Mouse (Mus musculus) lung, embryonic 15.5 days (tissue): ENCODE results near the gene Gm20662. TPM values are rescaled to one million over a fixed set of nuclear protein-coding genes. Genes with fewer than 3 reads are reported as not detected.

Experiments
- ATAC-seq: fragments of 200-750 bp; cut with Nextera tagmentation; 2 replicates; pipeline ENCODE4 v1.8.0; 2017; ENCODE audit warnings: moderate number of reproducible peaks, borderline replicate concordance; ENCODE audit not compliant: low FRiP score, low TSS enrichment; ENCODE audit errors: extremely low read depth
- H3K27ac ChIP-seq: fragments of 300-500 bp; sonication (generic); 2 replicates; pipeline ENCODE4 v1.5.1; 2015; ENCODE audit warnings: moderate library complexity, mild to moderate bottlenecking, inconsistent platforms
- H3K27me3 ChIP-seq: fragments of 300-500 bp; sonication (generic); 2 replicates; pipeline ENCODE4 v1.6.1; 2015; ENCODE audit warnings: inconsistent platforms
- H3K36me3 ChIP-seq: fragments of 300-500 bp; sonication (generic); 2 replicates; pipeline ENCODE4 v1.6.1; 2015; ENCODE audit warnings: inconsistent platforms
- H3K4me1 ChIP-seq: fragments of 300-500 bp; sonication (generic); 2 replicates; pipeline ENCODE4 v1.6.1; 2015; ENCODE audit warnings: inconsistent platforms
- H3K4me2 ChIP-seq: fragments of 300-500 bp; sonication (generic); 2 replicates; pipeline ENCODE4 v1.6.1; 2015; ENCODE audit warnings: inconsistent platforms, mild to moderate bottlenecking, moderate library complexity
- H3K4me3 ChIP-seq: fragments of 300-500 bp; sonication (generic); 2 replicates; pipeline ENCODE4 v1.5.1; 2015; ENCODE audit warnings: mild to moderate bottlenecking, inconsistent platforms
- H3K9ac ChIP-seq: fragments of 300-500 bp; sonication (generic); 2 replicates; pipeline ENCODE4 v1.6.1; 2015; ENCODE audit warnings: inconsistent platforms
- H3K9me3 ChIP-seq: fragments of 300-500 bp; sonication (generic); 2 replicates; pipeline ENCODE4 v1.6.1; 2016; ENCODE audit warnings: inconsistent platforms
- WGBS: fragments of 180-500 bp; shearing (Covaris S2); methylation state at CpG from one replicate; pipeline ENCODE4 v1.1.7; 2015; 5-methylcytosine and 5-hydroxymethylcytosine counted together
- polyA plus RNA-seq: library from polyadenylated mRNA; unstranded; fragments of >200 nt; fragmentation: Nextera tagmentation; extraction: Ambion mirVana; gene quantifications from 2 replicates; pipeline ENCODE4 v1.2.1, GENCODE M21; 2015

Gene Gm20662
- polyA plus RNA-seq, 1 experiment from 2014 or later: 0.72 TPM

- Histone ChIP-seq H3K4me2 (no peak overlapping the region), H3K9me3 (no peaks in the 10 kb centered on the region), H3K4me1 (peaks cover 36% of the 10 kb centered on the region), H3K36me3 (peaks cover 27% of the 10 kb centered on the region), H3K27ac (no peak overlapping the region), H3K9ac (no peak overlapping the region), H3K4me3 (no peak overlapping the region), H3K27me3 (no peaks in the 10 kb centered on the region)
- no peak for ATAC-seq
- WGBS: 79% methylated on average over 4 of the region's 4 CpGs
Observed at GRCm38 (mm10) chr9:108051931-108052220, 55.7 kb downstream of the Gm20662 start.

GRCm38 (mm10) chr9:108052411-108052810 lies 56.3 kb downstream of the Gm20662 start:
- ATAC-seq: no peak
- H3K27me3 ChIP-seq: no peaks in the 10 kb centered on the region
- no peak overlapping the region for H3K9ac ChIP-seq
- 65% methylated on average over 7 of the region's 7 CpGs for WGBS
- no peak overlapping the region for H3K27ac ChIP-seq
- H3K36me3 ChIP-seq: peaks cover 30% of the 10 kb centered on the region
- H3K4me2 ChIP-seq: no peak overlapping the region
- H3K4me1 ChIP-seq: peaks cover 36% of the 10 kb centered on the region
- no peak overlapping the region for H3K4me3 ChIP-seq
- H3K9me3 ChIP-seq: no peaks in the 10 kb centered on the region

DNA sequence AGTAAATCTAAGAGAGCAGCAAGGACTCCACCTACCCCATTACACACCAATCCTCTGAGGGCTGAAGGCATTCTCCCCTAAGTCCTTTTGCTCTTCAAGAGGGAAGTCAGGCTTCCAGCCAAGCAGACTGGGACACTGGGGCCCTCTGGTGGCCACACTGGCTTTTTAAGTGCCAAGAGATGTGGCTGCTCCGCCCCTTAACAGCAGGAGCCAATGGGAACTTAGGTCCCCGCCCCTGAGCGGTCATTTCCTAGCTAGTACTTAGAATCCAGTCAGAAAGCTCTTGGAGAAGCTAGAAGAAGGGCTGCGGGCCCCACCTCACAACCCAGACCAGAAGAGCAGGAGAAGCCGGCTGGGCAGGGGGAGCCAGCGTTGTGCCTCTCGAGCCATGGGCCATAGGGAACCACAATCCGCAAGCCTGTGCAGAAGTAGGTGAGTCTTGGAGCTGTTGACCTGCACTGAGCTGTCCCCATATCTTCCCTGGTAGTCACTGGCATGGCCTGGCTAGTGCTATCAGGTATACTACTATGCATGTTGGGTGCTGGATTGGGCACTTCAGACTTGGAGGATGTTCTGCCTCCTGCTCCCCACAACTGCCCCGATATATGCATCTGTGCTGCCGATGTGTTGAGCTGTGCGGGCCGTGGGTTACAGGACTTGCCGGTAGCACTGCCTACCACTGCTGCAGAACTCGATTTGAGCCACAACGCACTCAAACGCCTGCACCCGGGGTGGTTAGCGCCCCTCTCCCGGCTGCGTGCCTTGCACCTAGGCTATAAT lies 56.9 kb downstream of the Gm20662 start, which contains the start of gene Amigo3:
Amigo3 (plus strand) TSS at position 275 of the 780 bp plus-strand sequence.
- peak within 1 kb of the TSS; percentile 5; the same call in 1 of the 2 replicates for H3K27ac ChIP-seq
- peaks cover 32% of the 10 kb centered on the region for H3K36me3 ChIP-seq
- WGBS: 52% methylated on average over 20 of the region's 20 CpGs
- 0 out of 2 replicates have a peak within 1 kb of the TSS, but pooled peaks have one; percentile 1 for H3K9ac ChIP-seq
- H3K4me1 ChIP-seq: peaks cover 30% of the 10 kb centered on the region
- H3K4me2 ChIP-seq: peak within 1 kb of the TSS; percentile 37
- ATAC-seq: peak; percentile 60
- no peak within 1 kb of the TSS for H3K4me3 ChIP-seq
- H3K9me3 ChIP-seq: no peaks in the 10 kb centered on the region
- H3K27me3 ChIP-seq: no peaks in the 10 kb centered on the region

DNA sequence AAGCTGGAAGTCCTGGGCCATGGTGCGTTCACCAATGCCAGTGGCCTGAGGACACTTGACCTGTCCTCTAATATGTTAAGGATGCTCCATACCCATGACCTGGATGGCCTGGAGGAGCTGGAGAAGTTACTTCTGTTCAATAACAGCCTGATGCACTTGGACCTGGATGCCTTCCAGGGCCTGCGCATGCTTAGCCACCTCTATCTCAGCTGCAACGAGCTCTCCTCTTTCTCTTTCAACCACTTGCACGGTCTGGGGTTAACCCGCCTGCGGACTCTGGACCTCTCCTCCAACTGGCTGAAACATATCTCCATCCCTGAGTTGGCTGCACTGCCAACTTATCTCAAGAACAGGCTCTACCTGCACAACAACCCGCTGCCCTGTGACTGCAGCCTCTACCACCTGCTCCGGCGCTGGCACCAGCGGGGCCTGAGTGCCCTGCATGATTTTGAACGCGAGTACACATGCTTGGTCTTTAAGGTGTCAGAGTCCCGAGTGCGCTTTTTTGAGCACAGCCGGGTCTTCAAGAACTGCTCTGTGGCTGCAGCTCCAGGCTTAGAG lies 57.6 kb downstream of the Gm20662 start:
- WGBS: 82% methylated on average over 15 of the region's 15 CpGs
- H3K9ac ChIP-seq: no peak overlapping the region
- H3K4me3 ChIP-seq: no peak overlapping the region
- H3K27me3 ChIP-seq: no peaks in the 10 kb centered on the region
- H3K4me1 ChIP-seq: peaks cover 24% of the 10 kb centered on the region
- no peaks in the 10 kb centered on the region for H3K9me3 ChIP-seq
- H3K27ac ChIP-seq: peak overlapping the region; percentile 5; the same call in 1 of the 2 replicates
- peaks cover 35% of the 10 kb centered on the region for H3K36me3 ChIP-seq
- H3K4me2 ChIP-seq: peak overlapping the region; percentile 37; the same call in 1 of the 2 replicates
- ATAC-seq: no peak

DNA sequence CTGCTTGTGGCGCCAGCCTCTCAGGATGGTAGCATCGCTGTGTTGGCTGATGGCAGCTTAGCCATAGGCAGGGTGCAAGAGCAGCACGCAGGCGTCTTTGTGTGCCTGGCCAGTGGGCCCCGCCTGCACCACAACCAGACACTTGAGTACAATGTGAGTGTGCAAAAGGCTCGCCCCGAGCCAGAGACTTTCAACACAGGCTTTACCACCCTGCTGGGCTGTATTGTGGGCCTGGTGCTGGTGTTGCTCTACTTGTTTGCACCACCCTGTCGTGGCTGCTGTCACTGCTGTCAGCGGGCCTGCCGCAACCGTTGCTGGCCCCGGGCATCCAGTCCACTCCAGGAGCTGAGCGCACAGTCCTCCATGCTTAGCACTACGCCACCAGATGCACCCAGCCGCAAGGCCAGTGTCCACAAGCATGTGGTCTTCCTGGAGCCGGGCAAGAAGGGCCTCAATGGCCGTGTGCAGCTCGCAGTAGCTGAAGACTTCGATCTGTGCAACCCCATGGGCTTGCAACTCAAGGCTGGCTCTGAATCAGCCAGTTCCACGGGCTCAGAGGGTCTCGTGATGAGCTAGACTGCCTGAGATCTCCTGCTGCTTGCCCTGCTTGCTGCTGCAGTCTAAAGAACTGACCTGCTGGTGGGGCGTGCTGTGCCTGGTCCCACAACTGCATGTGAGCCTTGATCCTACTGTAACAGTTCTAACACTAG lies 58.3 kb downstream of the Gm20662 start:
- Histone ChIP-seq H3K9ac (no peak overlapping the region), H3K36me3 (peaks cover 39% of the 10 kb centered on the region), H3K4me3 (no peak overlapping the region), H3K4me1 (peaks cover 24% of the 10 kb centered on the region), H3K27me3 (no peaks in the 10 kb centered on the region), H3K9me3 (no peaks in the 10 kb centered on the region), H3K27ac (no peak overlapping the region), H3K4me2 (no peak overlapping the region)
- 87% methylated on average over 22 of the region's 22 CpGs for WGBS
- no peak for ATAC-seq

DNA sequence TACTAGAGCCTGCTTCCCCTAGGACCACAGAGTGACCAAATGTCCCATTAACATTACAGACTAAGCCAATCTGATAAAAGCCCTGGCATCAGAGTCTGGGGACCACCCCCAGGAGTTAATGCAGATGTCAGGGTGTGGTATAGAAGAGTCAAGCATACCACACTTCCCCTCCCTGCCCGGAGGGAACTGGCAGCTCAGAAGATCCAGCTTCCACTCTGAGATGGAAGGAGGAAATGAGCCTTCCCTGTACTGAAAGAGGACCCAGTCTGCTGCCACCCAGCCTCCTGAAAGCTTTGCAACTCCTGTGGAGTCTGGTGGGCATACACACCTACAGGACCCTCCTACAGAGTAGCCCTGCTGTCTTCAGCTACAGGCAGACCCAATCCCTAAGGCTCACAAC lies 58.9 kb downstream of the Gm20662 start:
- no peaks in the 10 kb centered on the region for H3K27me3 ChIP-seq
- 71% methylated on average over 1 of the region's 1 CpGs for WGBS
- no peak overlapping the region for H3K9ac ChIP-seq
- peaks cover 18% of the 10 kb centered on the region for H3K4me1 ChIP-seq
- no peak overlapping the region for H3K4me2 ChIP-seq
- no peak overlapping the region for H3K4me3 ChIP-seq
- no peak overlapping the region for H3K27ac ChIP-seq
- ATAC-seq: no peak
- H3K9me3 ChIP-seq: no peaks in the 10 kb centered on the region
- peaks cover 39% of the 10 kb centered on the region for H3K36me3 ChIP-seq

DNA sequence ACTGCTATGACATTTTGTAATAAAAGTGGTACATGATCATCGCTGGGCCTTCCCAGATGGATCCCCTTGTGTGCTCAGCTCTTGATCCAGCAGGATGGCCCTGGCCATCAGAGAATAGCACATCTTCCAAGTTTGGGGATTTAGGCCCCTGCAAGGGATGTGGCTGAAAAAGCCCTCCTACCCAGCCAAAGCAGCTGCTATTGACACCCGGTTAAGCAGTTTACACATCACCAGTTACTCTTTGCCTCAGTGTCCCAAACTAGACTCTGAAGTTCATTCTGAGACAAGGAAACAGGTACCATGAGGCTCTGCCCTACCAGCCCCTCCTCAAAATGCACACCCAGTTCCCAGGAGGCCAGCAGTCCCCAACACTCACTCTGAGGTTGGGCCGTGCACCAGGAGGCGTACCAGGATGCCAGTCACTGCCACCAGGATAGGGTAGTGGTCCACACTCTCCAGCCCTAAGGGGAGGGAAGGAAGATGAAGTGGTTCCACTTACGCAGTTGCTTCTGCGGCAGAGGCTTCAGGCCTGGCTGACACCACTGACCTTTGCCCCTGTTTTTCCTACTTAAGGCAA lies 59.6 kb downstream of the Gm20662 start:
- Histone ChIP-seq H3K9me3 (no peaks in the 10 kb centered on the region), H3K27me3 (no peaks in the 10 kb centered on the region), H3K4me2 (no peak overlapping the region), H3K36me3 (peaks cover 35% of the 10 kb centered on the region), H3K27ac (no peak overlapping the region), H3K4me1 (peaks cover 13% of the 10 kb centered on the region), H3K4me3 (no peak overlapping the region), H3K9ac (no peak overlapping the region)
- 80% methylated on average over 6 of the region's 6 CpGs for WGBS
- ATAC-seq: no peak

- Histone ChIP-seq H3K36me3 (peaks cover 27% of the 10 kb centered on the region), H3K27ac (no peak overlapping the region), H3K9me3 (no peaks in the 10 kb centered on the region), H3K9ac (no peak overlapping the region), H3K4me2 (no peak overlapping the region), H3K4me3 (no peak overlapping the region), H3K27me3 (no peaks in the 10 kb centered on the region), H3K4me1 (peaks cover 13% of the 10 kb centered on the region)
- ATAC-seq: no peak
- 76% methylated on average over 28 of the region's 28 CpGs for WGBS
Observed at GRCm38 (mm10) chr9:108056361-108057261, 60.5 kb downstream of the Gm20662 start.

- WGBS: 83% methylated on average over 5 of the region's 5 CpGs
- Histone ChIP-seq H3K4me1 (peaks cover 13% of the 10 kb centered on the region), H3K4me2 (no peak overlapping the region), H3K4me3 (no peak overlapping the region), H3K27ac (no peak overlapping the region), H3K9me3 (no peaks in the 10 kb centered on the region), H3K9ac (no peak overlapping the region), H3K36me3 (peaks cover 26% of the 10 kb centered on the region), H3K27me3 (no peaks in the 10 kb centered on the region)
- no peak for ATAC-seq
Observed at GRCm38 (mm10) chr9:108057262-108057562, 61.1 kb downstream of the Gm20662 start.

DNA sequence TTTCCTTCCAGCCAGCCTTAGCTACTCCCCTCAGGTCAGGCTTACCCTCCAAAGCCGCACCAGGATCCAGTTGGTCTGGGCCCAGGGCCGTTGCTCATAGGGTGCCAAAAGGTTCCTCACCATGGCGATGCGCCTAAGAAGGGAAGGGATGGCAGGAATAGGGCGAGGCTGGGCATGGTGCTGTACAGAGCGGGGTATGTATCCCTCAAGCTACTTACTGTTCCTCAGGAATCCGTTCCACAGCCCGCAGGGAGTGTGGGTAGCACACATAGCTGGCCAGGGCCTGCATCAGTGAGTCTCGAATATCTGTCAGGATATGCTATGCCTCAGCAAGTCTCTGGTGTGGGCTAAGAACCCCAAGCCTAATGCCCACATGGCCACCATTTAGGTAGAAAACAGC lies 62.1 kb downstream of the Gm20662 start:
- H3K4me2 ChIP-seq: no peak overlapping the region
- H3K9ac ChIP-seq: no peak overlapping the region
- no peaks in the 10 kb centered on the region for H3K9me3 ChIP-seq
- no peak overlapping the region for H3K27ac ChIP-seq
- H3K36me3 ChIP-seq: peaks cover 28% of the 10 kb centered on the region
- 90% methylated on average over 9 of the region's 9 CpGs for WGBS
- peaks cover 5% of the 10 kb centered on the region for H3K4me1 ChIP-seq
- H3K27me3 ChIP-seq: no peaks in the 10 kb centered on the region
- H3K4me3 ChIP-seq: no peak overlapping the region
- ATAC-seq: no peak

GRCm38 (mm10) chr9:108062142-108062541 lies 66.0 kb downstream of the Gm20662 start:
- no peak for ATAC-seq
- H3K36me3 ChIP-seq: peaks cover 18% of the 10 kb centered on the region
- WGBS: 92% methylated on average over 3 of the region's 3 CpGs
- H3K27ac ChIP-seq: no peak overlapping the region
- H3K9me3 ChIP-seq: no peaks in the 10 kb centered on the region
- no peak overlapping the region for H3K4me3 ChIP-seq
- H3K4me1 ChIP-seq: no peaks in the 10 kb centered on the region
- no peak overlapping the region for H3K9ac ChIP-seq
- no peaks in the 10 kb centered on the region for H3K27me3 ChIP-seq
- no peak overlapping the region for H3K4me2 ChIP-seq
